Mouse (Mus musculus) naive thymus-derived CD4-positive, alpha-beta T cell, adult 2 months (primary cell): ENCODE data around the gene Lctl.
A peak's percentile ranks its signal among the peaks of the same experiment; 100 is the strongest.
"Not testable (repeated sequence)": the region's sequence is repeated elsewhere in the genome, so short reads cannot be mapped to it uniquely, and the experiment has no call there.

Source experiments
- DNase-seq: peaks from one replicate; pipeline ENCODE4 v3.0.0-alpha.2; 2011; ENCODE audit warnings: low read depth

Gene Lctl

DNA sequence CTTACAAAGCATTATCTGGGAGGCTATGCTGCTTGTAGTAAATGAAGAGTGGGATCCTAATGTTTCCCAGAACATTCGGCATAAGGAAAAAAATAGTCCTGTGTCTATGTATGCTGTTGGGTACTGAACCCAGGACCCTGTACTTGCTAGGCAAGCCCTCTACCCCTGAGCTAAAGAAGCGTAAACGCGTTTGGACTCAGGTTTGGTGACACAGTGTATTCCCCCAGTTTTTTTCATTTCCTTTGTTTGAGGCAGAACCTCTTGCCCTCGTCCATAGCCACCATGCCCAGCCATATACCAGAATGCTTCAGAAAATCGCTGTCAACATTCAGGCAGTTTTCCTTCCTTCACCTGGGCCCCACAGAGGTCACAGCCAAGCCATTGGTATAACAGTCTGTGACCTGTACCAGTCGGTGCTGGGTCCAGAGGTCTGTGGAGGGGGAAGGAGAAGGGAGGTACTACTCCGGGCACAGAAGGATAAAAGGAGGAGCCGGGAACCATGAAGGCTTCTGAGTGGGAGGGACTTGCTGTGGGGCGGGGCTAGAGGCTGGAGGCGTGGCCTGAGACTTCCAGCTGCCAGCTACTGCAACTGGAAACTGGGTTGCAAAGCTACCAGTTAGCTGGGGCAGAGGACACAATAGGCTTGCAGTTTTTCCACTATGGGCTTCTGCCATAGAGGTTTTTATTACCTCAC lies 3.8 kb downstream of the Lctl start:
- DNase-seq = no peak

DNA sequence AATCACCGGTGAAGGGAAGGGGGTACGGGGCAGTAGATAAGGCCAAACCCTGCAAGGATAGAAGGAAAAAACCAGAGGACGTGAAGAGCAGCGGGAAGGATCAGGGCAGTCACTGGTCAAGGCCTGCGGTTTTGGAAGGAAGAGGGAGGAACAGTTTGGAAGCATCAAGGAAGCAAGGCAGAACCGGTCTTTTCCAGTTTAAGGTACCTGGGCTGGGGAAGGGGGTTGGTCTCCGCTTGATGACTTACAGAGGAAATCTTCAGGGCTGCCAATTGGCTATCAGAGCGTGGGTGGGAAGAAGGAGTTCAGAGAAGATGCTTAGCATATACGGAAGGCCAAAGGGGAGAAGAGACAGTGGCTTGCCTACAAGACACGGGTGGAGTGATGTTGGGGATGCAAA lies 5.7 kb downstream of the Lctl start:
- no peak for DNase-seq

DNA sequence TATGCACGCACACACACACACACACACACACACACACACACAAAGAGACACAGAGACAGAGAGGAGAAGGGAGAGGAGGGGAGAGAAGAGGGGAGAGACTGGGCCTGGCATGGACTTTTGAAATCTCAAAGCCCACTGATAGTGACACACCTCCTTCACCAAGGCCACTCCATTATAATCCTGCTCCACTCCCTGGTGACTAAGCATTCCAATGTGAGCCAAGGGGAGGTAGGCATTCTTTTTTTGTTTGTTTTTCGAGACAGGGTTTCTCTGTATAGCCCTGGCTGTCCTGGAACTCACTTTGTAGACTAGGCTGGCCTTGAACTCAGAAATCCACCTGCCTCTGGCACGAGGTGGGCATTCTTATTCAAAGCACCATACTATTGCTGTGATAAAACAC lies 7.9 kb downstream of the Lctl start:
- not testable (repeated sequence) for DNase-seq

GRCm38 (mm10) chr9:64125307-64125706 lies 8.4 kb downstream of the Lctl start:
- no peak for DNase-seq

GRCm38 (mm10) chr9:64126121-64126520 lies 9.2 kb downstream of the Lctl start:
- DNase-seq = no peak

DNA sequence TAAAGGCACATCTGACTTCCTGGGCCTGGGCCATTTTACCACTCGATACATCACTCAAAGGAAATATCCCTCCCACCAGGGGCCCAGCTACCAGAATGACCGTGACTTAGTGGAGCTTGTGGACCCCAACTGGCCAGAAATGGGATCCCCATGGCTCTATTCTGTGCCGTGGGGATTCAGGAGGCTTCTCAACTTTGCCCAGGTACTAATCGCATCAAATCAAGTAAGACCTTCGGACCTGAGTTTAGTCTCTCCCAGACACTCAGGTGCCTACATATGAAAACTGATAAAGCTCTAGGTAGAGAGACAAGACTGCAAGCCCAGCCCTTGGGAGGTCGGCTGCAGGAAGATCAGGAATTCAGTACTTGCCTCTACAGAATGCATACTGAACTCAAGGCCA lies 14.7 kb downstream of the Lctl start:
- DNase-seq = no peak

DNA sequence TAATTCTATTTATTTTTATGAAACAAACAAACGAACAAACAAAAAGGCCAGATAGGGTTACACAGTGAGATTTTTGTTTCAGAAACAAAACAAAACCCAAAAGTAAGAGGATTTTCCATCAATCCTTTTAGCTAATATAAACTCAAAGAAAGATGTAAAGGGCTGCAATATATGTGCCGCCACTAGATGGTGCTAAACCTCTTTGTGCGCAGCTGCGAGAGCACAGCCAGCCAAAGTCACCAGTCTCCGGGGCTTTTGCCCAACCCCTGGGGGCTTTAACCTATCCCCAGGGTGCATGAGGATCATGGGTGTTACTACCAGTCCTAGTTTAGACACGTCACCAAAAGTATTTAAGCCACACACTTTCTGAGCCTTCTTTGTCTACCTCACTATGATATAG lies 21.9 kb downstream of the Lctl start:
- DNase-seq = peak; percentile 68

- DNase-seq = no peak
Observed at GRCm38 (mm10) chr9:64139879-64140278, 22.9 kb downstream of the Lctl start.

DNA sequence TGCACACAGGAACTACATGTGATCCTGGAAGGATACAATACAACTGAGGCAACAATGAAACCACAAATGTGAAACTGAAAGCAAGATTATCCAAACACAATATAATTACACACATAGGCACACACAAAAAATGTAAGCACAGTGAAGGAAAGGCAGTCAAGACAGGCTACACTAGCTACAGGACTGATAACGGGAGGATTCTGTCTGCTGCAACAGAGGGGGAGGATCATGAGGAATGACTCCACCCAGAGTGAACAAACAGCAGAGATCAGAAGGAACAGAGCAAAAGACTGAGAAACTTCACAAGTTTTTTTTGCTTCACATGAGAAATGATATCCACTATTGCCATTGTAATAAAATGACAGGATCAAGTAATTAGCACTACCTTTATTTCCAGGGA lies 39.7 kb downstream of the Lctl start:
- DNase-seq = no peak

GRCm38 (mm10) chr9:64160471-64160870 lies 43.5 kb downstream of the Lctl start:
- no peak for DNase-seq

GRCm38 (mm10) chr9:64169967-64170366 lies 53.0 kb downstream of the Lctl start:
- not testable (repeated sequence) for DNase-seq

DNA sequence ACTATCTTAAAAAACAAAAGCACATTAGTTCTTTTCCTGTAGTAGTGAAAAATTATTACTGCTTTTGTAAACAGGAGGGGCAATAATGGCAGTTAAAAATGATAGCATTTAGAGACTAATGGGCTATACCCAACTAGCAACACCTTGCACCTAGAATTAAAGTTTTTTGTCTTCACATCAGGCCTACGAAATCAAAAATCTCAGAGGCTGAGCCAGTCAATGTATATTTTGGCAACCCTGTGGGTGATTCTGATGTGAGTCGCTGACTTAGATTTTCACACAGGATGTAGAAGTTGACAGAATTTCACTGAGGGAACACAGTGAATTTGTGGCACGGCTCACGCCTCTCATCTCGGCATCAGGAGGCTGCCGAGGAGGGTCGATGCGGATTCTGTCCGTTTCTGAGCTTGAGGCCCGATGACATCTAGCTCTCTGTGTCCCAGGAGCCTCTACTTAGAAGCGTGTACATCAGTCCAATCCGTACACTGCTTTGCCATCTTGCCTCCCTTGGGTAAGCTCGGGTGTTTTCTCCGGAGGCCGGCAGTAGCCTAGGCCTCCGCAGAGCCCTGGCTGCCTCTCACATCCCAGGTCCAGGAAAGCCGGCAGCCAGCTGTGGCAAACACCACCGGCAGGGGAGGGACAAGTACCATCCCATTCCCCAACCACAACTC lies 55.3 kb downstream of the Lctl start:
- no peak for DNase-seq

GRCm38 (mm10) chr9:64172816-64173665 lies 56.1 kb downstream of the Lctl start, which contains the start of the genes Zwilch and Rpl4:
TSS of gene Zwilch (minus strand) at chr9:64173104.
TSS of gene Rpl4 (plus strand) at chr9:64173375.
- DNase-seq = peak; percentile 95

GRCm38 (mm10) chr9:64173666-64174220 lies 56.8 kb downstream of the Lctl start:
- no peak for DNase-seq

DNA sequence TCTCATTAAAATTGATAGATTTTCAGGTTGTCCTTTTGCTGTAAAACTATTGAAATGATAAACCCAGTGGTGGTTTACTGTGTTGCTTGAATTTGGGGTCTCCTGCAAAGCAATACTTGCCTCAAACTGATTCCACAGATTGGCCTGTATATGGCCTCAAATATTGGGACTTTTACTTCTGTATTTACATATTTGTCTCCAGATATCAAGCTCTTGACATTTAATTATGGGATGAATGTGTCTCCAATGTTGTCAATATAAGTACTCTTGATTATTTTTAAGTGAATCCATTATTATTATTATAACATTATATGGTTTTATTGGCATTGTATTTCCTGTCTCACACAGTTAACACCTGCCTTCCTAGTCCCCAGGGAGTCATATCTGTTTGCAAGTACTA lies 57.4 kb downstream of the Lctl start:
- no peak for DNase-seq

DNA sequence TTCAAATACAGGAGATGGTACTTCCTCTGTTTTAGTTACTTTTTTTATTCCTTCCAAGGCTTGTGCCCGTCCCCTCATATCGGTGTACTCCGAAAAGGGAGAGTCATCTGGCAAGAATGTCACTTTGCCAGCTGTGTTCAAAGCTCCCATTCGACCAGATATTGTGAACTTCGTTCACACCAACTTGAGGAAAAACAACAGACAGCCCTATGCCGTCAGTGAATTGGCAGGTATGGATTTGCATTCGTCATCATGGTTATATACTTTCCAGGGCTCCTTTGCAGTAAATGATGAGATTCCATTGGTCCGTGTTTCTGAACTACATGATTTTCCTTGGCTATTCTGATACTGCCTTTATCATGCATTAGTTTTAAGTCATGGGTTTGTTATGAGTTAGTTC lies 57.8 kb downstream of the Lctl start:
- DNase-seq = no peak

DNA sequence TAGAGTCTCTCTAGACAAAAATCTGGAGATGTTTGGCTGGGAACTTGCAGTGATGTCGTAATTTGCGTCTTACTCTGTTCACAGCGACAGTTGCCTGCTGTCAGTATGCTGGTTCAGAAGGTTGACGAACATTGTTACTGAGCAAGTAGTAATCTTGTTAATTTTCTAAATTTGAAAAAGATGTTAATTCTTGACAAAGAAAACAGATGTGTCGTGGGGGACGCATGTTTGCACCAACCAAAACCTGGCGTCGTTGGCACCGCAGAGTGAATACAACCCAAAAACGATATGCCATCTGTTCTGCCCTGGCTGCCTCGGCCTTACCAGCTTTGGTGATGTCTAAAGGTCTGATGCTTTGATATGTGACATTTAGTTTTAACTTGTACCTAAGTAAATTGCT lies 58.4 kb downstream of the Lctl start:
- DNase-seq = no peak

DNA sequence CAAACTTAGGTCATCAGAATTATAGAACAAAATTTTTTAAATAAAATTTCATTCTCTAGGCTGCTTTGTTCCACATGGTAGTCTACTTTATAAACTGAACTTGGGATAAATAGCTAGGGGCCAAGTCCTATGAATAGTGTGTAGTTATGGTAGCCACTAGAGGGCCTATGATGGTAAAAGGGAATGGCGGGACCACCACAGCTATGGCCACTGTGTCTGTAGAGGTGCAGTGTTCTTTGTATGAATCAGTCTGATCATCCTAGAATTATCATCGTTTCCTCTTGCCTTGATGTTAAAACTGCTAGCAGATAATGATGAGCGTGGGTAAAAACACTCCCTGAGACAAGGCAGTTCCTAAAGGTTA lies 61.6 kb downstream of the Lctl start:
- no peak for DNase-seq

- DNase-seq = peak; percentile 96
Observed at GRCm38 (mm10) chr9:64178974-64179646, 62.2 kb downstream of the Lctl start, which contains the start of gene Snapc5. TSS of gene Snapc5 (plus strand) at chr9:64179274.

DNA sequence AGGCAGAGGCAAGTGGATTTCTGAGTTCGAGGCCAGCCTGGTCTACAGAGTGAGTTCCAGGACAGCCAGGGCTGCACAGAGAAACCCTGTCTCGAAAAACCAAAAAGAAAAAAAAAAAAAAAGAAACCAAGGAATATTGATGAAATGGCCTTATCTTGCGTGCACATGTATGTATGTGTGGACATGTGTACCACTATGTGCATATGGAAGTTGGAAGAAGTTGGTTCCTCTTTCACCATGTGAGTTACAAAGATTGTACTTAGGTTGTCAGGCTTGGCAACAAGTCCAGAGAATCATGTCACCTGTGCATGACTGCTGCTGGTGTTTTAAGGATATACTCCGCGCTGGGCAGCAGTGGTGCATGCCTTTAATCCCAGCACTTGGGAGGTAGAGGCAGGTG lies 66.3 kb downstream of the Lctl start:
- DNase-seq = not testable (repeated sequence)

DNA sequence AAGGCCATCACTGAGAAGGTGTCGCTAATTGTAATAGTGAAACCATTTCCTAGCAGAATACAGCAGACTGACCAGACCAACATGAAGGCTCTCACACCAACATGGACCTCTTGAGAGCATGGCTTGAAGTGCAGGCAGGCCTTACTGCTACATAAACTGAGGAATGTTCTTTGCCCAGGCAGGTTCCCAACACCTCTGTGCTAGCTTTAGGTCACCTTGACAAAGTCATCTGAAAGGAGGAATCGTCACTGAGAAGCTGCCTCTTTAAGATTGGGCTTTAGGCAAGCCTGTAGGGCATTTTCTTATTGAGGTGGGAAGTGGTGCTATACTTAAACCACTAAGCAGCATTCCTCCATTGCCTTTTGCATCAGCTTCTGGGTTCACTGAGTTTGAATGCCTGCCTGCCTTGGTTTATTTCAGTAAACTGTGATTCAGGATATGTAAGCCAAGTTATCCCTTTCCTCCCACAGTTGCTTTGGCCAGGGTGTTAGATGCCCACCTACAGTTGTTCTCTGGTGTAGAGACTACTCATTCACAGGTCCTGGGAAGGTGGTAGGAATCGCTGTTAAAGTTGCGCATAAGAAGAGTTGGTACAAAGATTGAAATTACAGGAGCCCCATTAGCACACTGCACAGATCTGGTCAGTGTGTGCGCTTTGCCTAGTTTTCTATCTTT lies 67.4 kb downstream of the Lctl start:
- DNase-seq = no peak
